Mouse (Mus musculus): ENCODE data around the gene Wwox.

DNA sequence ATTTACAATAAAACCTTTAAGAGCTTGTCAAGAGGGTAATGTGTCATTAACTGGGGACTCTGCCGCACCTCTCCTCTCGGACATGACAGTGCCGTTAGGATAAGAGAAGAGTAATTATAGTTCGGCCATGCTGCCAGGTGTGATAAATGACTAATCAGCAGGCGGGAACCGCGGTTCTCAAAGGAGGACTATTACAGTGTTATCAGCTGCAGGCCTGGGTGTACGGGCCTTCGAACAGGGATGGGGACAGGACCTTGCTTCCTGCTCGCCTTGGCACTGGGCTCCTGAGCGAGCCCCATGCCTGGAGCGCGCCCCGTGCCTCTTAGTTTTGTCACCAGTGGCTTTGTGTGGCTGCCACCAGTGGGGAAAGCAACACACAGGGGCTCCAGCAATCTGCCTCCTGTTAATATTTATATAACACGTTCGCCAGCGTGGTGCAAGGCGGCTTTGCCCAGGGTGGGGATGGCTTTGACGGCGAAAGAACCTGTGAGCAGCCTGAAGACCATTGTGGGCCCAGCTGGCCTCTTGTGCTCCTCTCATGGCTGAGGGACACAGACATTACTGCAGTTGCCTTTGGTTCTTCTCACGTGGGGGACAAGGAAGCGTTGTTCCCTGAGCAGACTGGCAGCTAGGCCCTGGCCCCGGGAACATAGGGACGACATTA is 711.1 kb downstream of the Wwox start:
- TF ChIP-seq GATA1 (IDR thresholded peaks at IDR 0.05; ENCODE audit: borderline replicate concordance, low read length), result no peak
- no peak for TF ChIP-seq FLI1 (IDR thresholded peaks at IDR 0.05; ENCODE audit: low read length)

All from megakaryocyte, embryonic 14.5 days (primary cell).